Mouse (Mus musculus) cortical plate, adult 2 months (tissue): ENCODE data around the gene Efcab10. TPM values are rescaled to one million over a fixed set of nuclear protein-coding genes. Genes with fewer than 3 reads are reported as not detected.

Experiments
- H3K27ac ChIP-seq: fragments of 200-500 bp; 2 replicates; pipeline ENCODE4 v1.5.1; 2012; ENCODE audit warnings: low read length, control low read depth, inconsistent platforms; ENCODE audit not compliant: insufficient read depth
- H3K4me1 ChIP-seq: fragments of 200-500 bp; 2 replicates; pipeline ENCODE4 v1.6.1; 2011; ENCODE audit warnings: low read length; ENCODE audit not compliant: control insufficient read depth, insufficient read depth
- H3K4me3 ChIP-seq: fragments of 200-500 bp; 2 replicates; pipeline ENCODE4 v1.5.1; 2011; ENCODE audit warnings: mild to moderate bottlenecking, low read length, control low read depth; ENCODE audit not compliant: insufficient read depth
- CTCF ChIP-seq: fragments of 200-500 bp; IDR thresholded peaks from 2 replicates; pipeline ENCODE4 v1.5.1; 2011; ENCODE audit warnings: mild to moderate bottlenecking, control low read depth, low read length; ENCODE audit not compliant: insufficient read depth; ENCODE audit errors: extremely low read depth
- POLR2A ChIP-seq: fragments of 200-500 bp; IDR thresholded peaks from 2 replicates; pipeline ENCODE4 v1.6.1; 2011; ENCODE audit warnings: mild to moderate bottlenecking, low read length, control low read depth; ENCODE audit not compliant: insufficient read depth; ENCODE audit errors: extremely low read depth
- polyA plus RNA-seq: library from polyadenylated mRNA; depleted of rRNA; stranded (reverse); fragments of >200 nt; gene quantifications from 2 replicates; pipeline ENCODE4 v1.2.3, GENCODE M21; 2012

Gene Efcab10
- polyA plus RNA-seq, 1 experiment = 3.4 TPM

- 0 out of 2 replicates have a peak, but pooled peaks cover 2% of the 10 kb centered on the region for H3K4me1 ChIP-seq
- no peak overlapping the region for H3K4me3 ChIP-seq
- H3K27ac ChIP-seq = no peak overlapping the region
- TF ChIP-seq CTCF (no peak), POLR2A (no peak)
Measured at GRCm38 (mm10) chr12:33365133-33365532, 29.5 kb upstream of the Efcab10 start.

GRCm38 (mm10) chr12:33369555-33369954 lies 25.1 kb upstream of the Efcab10 start:
- TF ChIP-seq POLR2A (no peak), CTCF (no peak)
- H3K4me3 ChIP-seq = no peak overlapping the region
- no peak overlapping the region for H3K27ac ChIP-seq
- no peaks in the 10 kb centered on the region for H3K4me1 ChIP-seq

GRCm38 (mm10) chr12:33379624-33380445 lies 14.8 kb upstream of the Efcab10 start:
- H3K4me3 ChIP-seq = no peak overlapping the region
- peak; percentile 67 for TF ChIP-seq CTCF
- TF ChIP-seq POLR2A = no peak

GRCm38 (mm10) chr12:33388842-33389241 lies 5.8 kb upstream of the Efcab10 start:
- Histone ChIP-seq H3K4me3 (no peak overlapping the region), H3K27ac (no peak overlapping the region), H3K4me1 (no peaks in the 10 kb centered on the region)
- TF ChIP-seq POLR2A = no peak
- TF ChIP-seq CTCF = peak; percentile 90

More at GRCm38 (mm10) chr12:33379624-33380445, 14.8 kb upstream of the Efcab10 start:
- Histone ChIP-seq H3K4me1 (no peaks in the 10 kb centered on the region), H3K27ac (no peak overlapping the region)

- Histone ChIP-seq H3K27ac (no peak overlapping the region), H3K4me1 (no peaks in the 10 kb centered on the region), H3K4me3 (no peak overlapping the region)
- TF ChIP-seq CTCF = peak; percentile 12; the same call in 1 of the 2 replicates
- TF ChIP-seq POLR2A = no peak
Measured at GRCm38 (mm10) chr12:33390844-33391560, 3.7 kb upstream of the Efcab10 start.

GRCm38 (mm10) chr12:33403265-33403693 lies 8.6 kb downstream of the Efcab10 start:
- 0 out of 2 replicates have a peak, but pooled peaks cover 2% of the 10 kb centered on the region for H3K4me1 ChIP-seq
- H3K4me3 ChIP-seq = no peak overlapping the region
- TF ChIP-seq POLR2A (no peak), CTCF (no peak)
- no peak overlapping the region for H3K27ac ChIP-seq

GRCm38 (mm10) chr12:33404996-33405395 lies 10.3 kb downstream of the Efcab10 start:
- Histone ChIP-seq H3K4me3 (no peak overlapping the region), H3K27ac (no peak overlapping the region), H3K4me1 (0 out of 2 replicates have a peak, but pooled peaks cover 2% of the 10 kb centered on the region)
- TF ChIP-seq CTCF (no peak), POLR2A (no peak)

- Histone ChIP-seq H3K4me3 (no peak overlapping the region), H3K4me1 (0 out of 2 replicates have a peak, but pooled peaks cover 2% of the 10 kb centered on the region), H3K27ac (no peak overlapping the region)
- no peak for TF ChIP-seq CTCF
- TF ChIP-seq POLR2A = no peak
Measured at GRCm38 (mm10) chr12:33405398-33406026, 10.9 kb downstream of the Efcab10 start.

GRCm38 (mm10) chr12:33411580-33412151 lies 17.0 kb downstream of the Efcab10 start:
- Histone ChIP-seq H3K4me1 (no peaks in the 10 kb centered on the region), H3K27ac (no peak overlapping the region), H3K4me3 (no peak overlapping the region)
- no peak for TF ChIP-seq POLR2A
- TF ChIP-seq CTCF = no peak
